Mouse (Mus musculus) embryonic facial prominence, embryonic 11.5 days (tissue): Measurements from ENCODE around the gene Gstm4. TPM values are rescaled to one million over a fixed set of nuclear protein-coding genes. Genes with fewer than 3 reads are reported as not detected.

ENCODE experiments used
- ATAC-seq: fragments of 200-750 bp; cut with Nextera tagmentation; replicated peaks from 2 replicates; pipeline ENCODE4 v1.8.0; 2017; ENCODE audit warnings: low read depth; ENCODE audit not compliant: insufficient number of reproducible peaks, low FRiP score, low TSS enrichment
- DNase-seq: peaks from one replicate; pipeline ENCODE4 v3.0.0-alpha.2; 2015; ENCODE audit warnings: low spot score
- H3K27ac ChIP-seq: fragments of 300-500 bp; sonication (generic); replicated peaks from 2 replicates; pipeline ENCODE4 v1.5.1; 2014; ENCODE audit warnings: mild to moderate bottlenecking, low read depth, low read length, control low read depth
- H3K27me3 ChIP-seq: fragments of 300-500 bp; sonication (generic); 2 replicates; pipeline ENCODE4 v1.6.1; 2014; ENCODE audit warnings: mild to moderate bottlenecking, low read length, moderate library complexity, mixed read lengths; ENCODE audit not compliant: control insufficient read depth, insufficient read depth
- H3K36me3 ChIP-seq: fragments of 300-500 bp; sonication (generic); replicated peaks from 2 replicates; pipeline ENCODE4 v1.6.1; 2014; ENCODE audit warnings: low read depth, mild to moderate bottlenecking, low read length, moderate library complexity, mixed read lengths; ENCODE audit not compliant: control insufficient read depth, insufficient read depth
- H3K4me1 ChIP-seq: fragments of 300-500 bp; sonication (generic); 2 replicates; pipeline ENCODE4 v1.6.1; 2014; ENCODE audit warnings: low read length, mixed read lengths; ENCODE audit not compliant: control insufficient read depth, insufficient read depth
- H3K4me2 ChIP-seq: fragments of 300-500 bp; sonication (generic); 2 replicates; pipeline ENCODE4 v1.6.1; 2014; ENCODE audit warnings: low read depth, mild to moderate bottlenecking, control low read depth, low read length, moderate library complexity
- H3K4me3 ChIP-seq: fragments of 300-500 bp; sonication (generic); 2 replicates; pipeline ENCODE4 v1.5.1; 2014; ENCODE audit warnings: low read depth, low read length, control low read depth
- H3K9ac ChIP-seq: fragments of 300-500 bp; sonication (generic); replicated peaks from 2 replicates; pipeline ENCODE4 v1.6.1; 2014; ENCODE audit warnings: mild to moderate bottlenecking, control low read depth, low read length
- H3K9me3 ChIP-seq: fragments of 300-500 bp; sonication (generic); replicated peaks from 2 replicates; pipeline ENCODE4 v1.6.1; 2016; ENCODE audit warnings: mild to moderate bottlenecking, low read length, inconsistent platforms, mixed read lengths; ENCODE audit not compliant: control insufficient read depth
- WGBS: fragments of 180-500 bp; shearing (Covaris S2); extraction: QIAGEN DNeasy Blood & Tissue Kit; methylation state at CpG from one replicate; pipeline ENCODE4 v1.1.7; 2014; 5-methylcytosine and 5-hydroxymethylcytosine counted together
- polyA plus RNA-seq: library from polyadenylated mRNA; unstranded; fragments of >200 nt; fragmentation: Nextera tagmentation; extraction: Ambion mirVana; gene quantifications from 2 replicates; pipeline ENCODE4 v1.2.1, GENCODE M21; 2014

The Gstm4 gene
- polyA plus RNA-seq, 1 experiment from 2014 or later: 14.6 TPM

DNA sequence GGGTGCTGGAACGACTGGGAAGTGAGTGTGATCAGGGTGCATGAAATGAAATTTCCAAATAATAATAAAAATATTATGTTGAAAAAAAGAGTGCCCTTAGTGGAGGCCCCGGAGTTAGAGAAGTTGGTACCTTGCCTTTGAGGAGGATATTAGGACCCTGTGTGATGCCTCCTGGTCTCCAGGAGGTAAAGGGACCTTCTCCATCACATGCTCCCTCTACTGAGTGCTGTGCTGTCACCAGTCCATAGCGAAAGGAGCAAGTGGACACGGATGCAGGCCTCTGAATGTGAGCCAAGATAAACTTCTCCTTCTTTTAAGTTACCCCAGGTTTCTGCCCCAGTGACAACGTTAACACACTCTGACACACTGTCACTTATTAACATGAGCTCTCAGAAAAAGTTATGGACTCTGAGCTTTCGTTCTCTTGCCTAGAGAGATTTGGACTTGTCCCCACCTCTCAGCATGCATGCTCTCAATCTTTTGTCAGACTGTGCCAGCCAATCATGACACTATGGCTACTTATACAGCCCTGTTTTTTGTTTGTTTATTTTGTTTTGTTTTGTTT lies 22.8 kb upstream of the Gstm4 start:
- H3K27me3 ChIP-seq: no peaks in the 10 kb centered on the region
- DNase-seq: no peak
- WGBS: 70% methylated on average over 6 of the region's 6 CpGs
- H3K4me2 ChIP-seq: no peak overlapping the region
- H3K9ac ChIP-seq: no peak overlapping the region
- no peaks in the 10 kb centered on the region for H3K4me1 ChIP-seq
- H3K4me3 ChIP-seq: no peak overlapping the region
- no peak overlapping the region for H3K27ac ChIP-seq
- no peaks in the 10 kb centered on the region for H3K9me3 ChIP-seq
- ATAC-seq: no peak
- H3K36me3 ChIP-seq: no peaks in the 10 kb centered on the region

DNA sequence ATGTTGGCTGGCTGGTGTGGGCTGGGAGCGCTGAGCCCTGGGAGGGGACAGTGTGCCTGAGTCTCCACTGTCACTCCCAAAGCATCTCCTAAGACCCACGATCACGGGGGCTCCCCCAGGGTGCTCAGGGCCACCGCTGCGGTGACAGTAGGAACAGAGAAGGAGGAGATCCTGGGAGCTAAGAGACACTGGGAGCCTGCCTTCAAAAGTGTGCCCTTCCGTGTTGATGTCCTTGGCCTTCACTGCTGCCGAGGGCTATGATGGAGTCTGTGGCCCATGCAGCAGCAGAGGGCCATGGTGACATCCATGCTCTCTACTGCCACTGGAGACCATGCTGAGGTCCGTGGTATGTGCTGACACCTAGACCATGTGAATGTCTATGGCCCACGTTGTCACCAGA lies 20.9 kb upstream of the Gstm4 start:
- Histone ChIP-seq H3K27me3 (no peaks in the 10 kb centered on the region), H3K4me1 (no peaks in the 10 kb centered on the region), H3K9me3 (no peaks in the 10 kb centered on the region), H3K4me3 (no peak overlapping the region), H3K27ac (no peak overlapping the region), H3K36me3 (no peaks in the 10 kb centered on the region), H3K4me2 (no peak overlapping the region), H3K9ac (no peak overlapping the region)
- 82% methylated on average over 9 of the region's 9 CpGs for WGBS
- no peak for DNase-seq
- ATAC-seq: no peak

DNA sequence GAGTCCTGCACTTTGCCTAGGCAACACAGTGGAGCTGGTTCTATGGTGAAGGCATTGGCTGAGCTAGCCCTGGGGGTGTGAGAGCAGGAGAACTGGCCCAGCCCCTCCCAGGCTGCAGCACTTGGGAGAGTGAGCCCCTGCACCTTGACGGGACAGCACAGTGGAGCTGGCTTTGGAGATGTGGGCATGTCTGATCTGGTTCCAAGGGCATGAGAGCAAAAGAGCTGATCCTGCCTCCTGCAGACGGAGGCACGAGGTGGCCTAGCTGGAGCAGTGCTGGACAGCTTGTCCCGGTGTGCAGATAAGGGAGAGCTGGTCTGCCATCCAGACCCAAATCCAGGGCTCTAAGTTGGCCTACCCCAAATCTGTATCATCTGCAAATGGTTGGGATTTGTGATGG lies 20.0 kb upstream of the Gstm4 start:
- DNase-seq (no peak), ATAC-seq (no peak)
- no peak overlapping the region for H3K4me3 ChIP-seq
- H3K9me3 ChIP-seq: no peaks in the 10 kb centered on the region
- H3K36me3 ChIP-seq: no peaks in the 10 kb centered on the region
- 81% methylated on average over 4 of the region's 4 CpGs for WGBS
- no peaks in the 10 kb centered on the region for H3K4me1 ChIP-seq
- no peak overlapping the region for H3K9ac ChIP-seq
- no peak overlapping the region for H3K27ac ChIP-seq
- H3K27me3 ChIP-seq: no peaks in the 10 kb centered on the region
- no peak overlapping the region for H3K4me2 ChIP-seq

DNA sequence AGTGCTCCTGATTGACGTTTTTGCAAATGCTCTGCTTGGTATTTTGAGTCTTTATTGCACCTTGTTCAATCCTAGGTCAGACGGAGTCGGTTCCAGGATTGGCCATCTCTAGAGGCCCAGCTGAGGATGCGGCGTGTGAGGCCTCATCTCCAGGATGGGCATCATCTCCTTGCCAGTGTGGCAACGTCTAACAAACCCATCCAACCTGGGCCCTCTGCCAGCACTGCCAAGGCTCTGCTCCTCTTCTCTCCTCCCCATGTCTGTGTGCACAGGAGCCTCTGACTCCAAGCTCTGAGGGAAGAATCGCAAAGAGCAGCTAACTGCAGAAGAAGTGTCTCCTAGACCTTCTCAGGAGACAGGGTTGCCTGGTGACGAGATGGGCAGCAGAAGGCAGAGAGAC lies 18.0 kb upstream of the Gstm4 start:
- 87% methylated on average over 8 of the region's 8 CpGs for WGBS

DNA sequence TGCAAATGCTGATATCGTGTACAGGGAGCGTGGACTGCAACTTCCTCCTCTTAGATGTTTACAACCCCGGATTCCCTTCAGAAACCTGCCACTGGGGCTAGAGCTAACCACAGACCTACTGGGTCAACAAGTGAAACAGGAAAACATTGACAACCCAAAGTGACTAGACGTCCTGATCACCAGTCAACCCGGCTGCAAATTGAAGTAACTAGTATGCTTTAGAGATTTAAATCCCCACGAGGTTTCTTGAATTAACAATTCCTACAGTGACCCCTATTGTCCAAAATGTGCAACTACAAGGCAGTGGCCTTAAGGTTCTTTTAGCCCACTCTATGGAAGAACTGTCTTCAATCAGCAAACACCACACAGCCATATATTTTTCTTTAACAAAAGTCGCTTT lies 16.7 kb upstream of the Gstm4 start:
- no peak overlapping the region for H3K27ac ChIP-seq
- ATAC-seq: no peak
- DNase-seq: peak; percentile 90
- H3K4me3 ChIP-seq: no peak overlapping the region
- H3K4me2 ChIP-seq: no peak overlapping the region
- H3K9me3 ChIP-seq: no peaks in the 10 kb centered on the region
- 25% methylated on average over 7 of the region's 7 CpGs for WGBS
- no peaks in the 10 kb centered on the region for H3K36me3 ChIP-seq
- no peaks in the 10 kb centered on the region for H3K4me1 ChIP-seq
- no peak overlapping the region for H3K9ac ChIP-seq
- no peaks in the 10 kb centered on the region for H3K27me3 ChIP-seq

More for the DNA sequence above, 18.0 kb upstream of the Gstm4 start:
- Histone ChIP-seq H3K36me3 (no peaks in the 10 kb centered on the region), H3K4me3 (no peak overlapping the region), H3K27me3 (no peaks in the 10 kb centered on the region), H3K9me3 (no peaks in the 10 kb centered on the region), H3K4me1 (no peaks in the 10 kb centered on the region), H3K27ac (no peak overlapping the region), H3K9ac (no peak overlapping the region; the same call in 1 of the 2 replicates), H3K4me2 (no peak overlapping the region)
- no peak for ATAC-seq
- DNase-seq: no peak

DNA sequence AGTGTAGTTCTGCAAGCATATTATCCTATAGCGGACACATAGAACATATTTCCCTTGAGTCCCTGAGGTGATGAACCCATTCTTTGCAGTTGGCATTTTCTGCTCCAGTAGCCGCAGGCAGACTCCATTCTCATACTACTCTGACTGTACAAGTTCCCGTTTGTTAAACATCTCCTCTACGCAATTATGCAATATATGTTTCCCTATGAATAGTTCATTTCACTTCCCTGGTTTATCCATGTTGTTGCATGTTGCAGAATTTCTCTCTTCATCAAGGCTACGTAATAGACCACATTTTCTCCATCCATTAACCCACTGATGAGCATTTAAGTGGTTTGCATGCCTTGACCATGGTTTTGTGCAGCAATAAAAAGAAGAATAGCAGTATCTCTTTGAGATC lies 5.8 kb upstream of the Gstm4 start:
- WGBS: 89% methylated on average over 5 of the region's 5 CpGs
- H3K4me1 ChIP-seq: no peaks in the 10 kb centered on the region
- no peak overlapping the region for H3K27ac ChIP-seq
- H3K27me3 ChIP-seq: no peaks in the 10 kb centered on the region
- no peak overlapping the region for H3K4me3 ChIP-seq
- H3K9ac ChIP-seq: no peak overlapping the region
- H3K36me3 ChIP-seq: no peaks in the 10 kb centered on the region
- no peak overlapping the region for H3K4me2 ChIP-seq
- ATAC-seq (no peak), DNase-seq (no peak)
- no peaks in the 10 kb centered on the region for H3K9me3 ChIP-seq

DNA sequence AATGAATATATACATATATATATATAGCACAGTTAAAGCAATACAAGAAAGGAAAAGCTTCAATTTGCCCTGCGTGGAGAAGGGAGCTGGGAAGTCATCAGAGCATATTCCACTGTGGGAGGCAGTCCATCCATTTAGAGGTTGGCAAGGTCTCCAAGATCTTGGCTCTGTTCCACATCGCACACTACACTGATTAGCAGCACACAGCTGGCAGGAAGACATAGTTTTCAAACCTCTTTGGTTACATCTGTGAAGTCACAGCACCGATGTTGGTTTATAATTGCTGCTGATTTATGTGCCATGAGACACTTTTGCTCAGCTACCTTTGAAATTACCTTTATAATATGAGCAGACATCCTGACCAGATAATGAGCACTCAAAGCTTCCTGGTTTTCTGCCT lies 3.6 kb upstream of the Gstm4 start:
- Histone ChIP-seq H3K27ac (no peak overlapping the region), H3K4me2 (no peak overlapping the region), H3K9ac (no peak overlapping the region), H3K36me3 (no peaks in the 10 kb centered on the region), H3K4me1 (no peaks in the 10 kb centered on the region; the same call in 1 of the 2 replicates), H3K27me3 (no peaks in the 10 kb centered on the region), H3K9me3 (no peaks in the 10 kb centered on the region), H3K4me3 (no peak overlapping the region)
- no peak for ATAC-seq
- WGBS: 71% methylated on average over 3 of the region's 3 CpGs
- DNase-seq: no peak

DNA sequence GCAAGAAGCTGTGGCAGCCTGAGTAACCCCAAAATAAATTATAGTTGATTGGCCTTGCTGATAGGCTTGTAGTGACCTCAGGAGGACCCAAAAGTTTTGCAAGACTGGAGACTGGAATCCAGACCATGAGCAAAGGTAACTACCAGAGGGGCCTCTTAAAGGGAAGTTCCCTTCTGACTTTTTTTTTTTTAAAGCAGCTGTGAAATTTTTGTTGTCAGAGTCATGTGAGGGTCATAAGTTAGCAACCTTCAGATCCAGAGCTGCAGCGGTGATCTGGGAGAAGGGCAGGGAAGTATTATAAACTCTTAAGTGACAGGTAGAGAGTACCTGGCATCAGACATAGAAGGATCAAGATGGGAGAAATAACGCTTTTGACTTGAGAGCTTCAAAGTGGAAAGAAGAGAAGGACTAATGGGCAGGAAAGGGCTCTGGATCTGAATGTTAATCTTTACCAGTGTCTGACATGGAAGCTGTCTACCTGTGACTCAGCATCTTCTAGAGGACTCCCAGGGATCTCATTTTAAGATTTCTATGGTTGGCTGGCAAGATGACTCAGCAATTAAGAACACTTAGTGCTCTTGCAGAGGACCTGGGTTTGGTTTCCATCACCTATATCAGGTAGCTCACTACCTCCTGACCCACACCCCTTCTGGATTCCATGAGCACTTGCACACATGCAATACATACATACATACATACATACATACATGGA lies 2.4 kb upstream of the Gstm4 start:
- ATAC-seq (no peak), DNase-seq (no peak)
- H3K4me3 ChIP-seq: no peak overlapping the region
- no peaks in the 10 kb centered on the region for H3K27me3 ChIP-seq
- 93% methylated on average over 2 of the region's 2 CpGs for WGBS
- H3K4me2 ChIP-seq: no peak overlapping the region
- H3K4me1 ChIP-seq: no peaks in the 10 kb centered on the region; the same call in 1 of the 2 replicates
- no peaks in the 10 kb centered on the region for H3K36me3 ChIP-seq
- no peak overlapping the region for H3K9ac ChIP-seq
- no peaks in the 10 kb centered on the region for H3K9me3 ChIP-seq
- no peak overlapping the region for H3K27ac ChIP-seq
